Mouse (Mus musculus) heart, adult 10 weeks (tissue): ENCODE measurements around the gene Gm26657. TPM values are rescaled to one million over a fixed set of nuclear protein-coding genes. Genes with fewer than 3 reads are reported as not detected.

Experiments used
- polyA plus RNA-seq: library from polyadenylated mRNA; stranded (reverse); fragments of 350-450 nt; fragmentation: Illumina TruSeq; extraction: RNeasy Lipid Tissue Mini Kit (QIAGEN cat#74804); gene quantifications from one replicate; pipeline ENCODE4 v1.2.3, GENCODE M21; 2014; ENCODE audit warnings: low read depth, low replicate concordance

Gene Gm26657
- not detected for polyA plus RNA-seq

GRCm38 (mm10) chr4:56740020-56740485 lies at the start of gene Gm26657:
Gene Gm26657 (plus strand): TSS chr4:56740070.

GRCm38 (mm10) chr4:56741041-56741493 lies 1.2 kb downstream of the Gm26657 start, which contains the start of gene Actl7b:
Gene Actl7b (minus strand): TSS chr4:56741443.

GRCm38 (mm10) chr4:56743363-56744195 lies 3.7 kb downstream of the Gm26657 start, which contains the start of gene Actl7a:
Gene Actl7a (plus strand): TSS chr4:56743413.

Other genes starting within 250 kb of the Gm26657 start
- not detected for gene Actl7b, start 1.4 kb downstream of the Gm26657 start, polyA plus RNA-seq
- not detected for gene Actl7a, start 3.3 kb downstream of the Gm26657 start, polyA plus RNA-seq
- 21.7 TPM for gene Elp1, start 62.3 kb downstream of the Gm26657 start, polyA plus RNA-seq
- 3.4 TPM for gene Fam206a, start 62.3 kb downstream of the Gm26657 start, polyA plus RNA-seq
- 32.3 TPM for gene Ctnnal1, start 125.1 kb downstream of the Gm26657 start, polyA plus RNA-seq
- 23.9 TPM for gene Tmem245, start 207.4 kb downstream of the Gm26657 start, polyA plus RNA-seq